Mouse (Mus musculus): ENCODE results near the gene Ubac2. TPM values are rescaled to one million over a fixed set of nuclear protein-coding genes. Genes with fewer than 3 reads are reported as not detected.

Gene Ubac2
- polyA plus RNA-seq, 1 experiment from 2014 or later = 77.5 TPM

Other genes with a start within 250 kb of the Ubac2 start
- 13.0 and 14.0 TPM in 2 replicates for gene Dock9, start 80.8 kb upstream of the Ubac2 start, polyA plus RNA-seq (2015; fragmentation: Nextera tagmentation; extraction: Ambion mirVana)
- not detected in 2 replicates for gene Gpr18, start 37.2 kb downstream of the Ubac2 start, polyA plus RNA-seq (2015; fragmentation: Nextera tagmentation; extraction: Ambion mirVana)
- 4.0 and 4.9 TPM in 2 replicates for gene Gpr183, start 86.6 kb downstream of the Ubac2 start, polyA plus RNA-seq (2015; fragmentation: Nextera tagmentation; extraction: Ambion mirVana)
- not detected in 2 replicates for gene Timm8a2, start 156.1 kb downstream of the Ubac2 start, polyA plus RNA-seq (2015; fragmentation: Nextera tagmentation; extraction: Ambion mirVana)
- gene Tm9sf2, start 228.4 kb downstream of the Ubac2 start, polyA plus RNA-seq (2015; fragmentation: Nextera tagmentation; extraction: Ambion mirVana) = 202 and 214 TPM in 2 replicates

Measured in kidney, embryonic 16.5 days (tissue).